Mouse (Mus musculus) megakaryocyte, embryonic 14.5 days (primary cell): ENCODE measurements at regions not wholly inside any gene's neighbourhood (a gene's known extent, or its start where the extent isn't known, plus 50 kb on each side); places are given as distances from the start of the nearest gene placed in this dataset.

Experiments used
- FLI1 ChIP-seq: IDR thresholded peaks from 2 replicates; pipeline ENCODE4 v1.6.1; 2012; ENCODE audit warnings: low read length, inconsistent platforms, mixed read lengths
- GATA1 ChIP-seq: IDR thresholded peaks from 3 replicates; pipeline ENCODE4 v1.6.1; 2012; ENCODE audit warnings: mixed read lengths, low read length, inconsistent platforms, borderline replicate concordance

DNA sequence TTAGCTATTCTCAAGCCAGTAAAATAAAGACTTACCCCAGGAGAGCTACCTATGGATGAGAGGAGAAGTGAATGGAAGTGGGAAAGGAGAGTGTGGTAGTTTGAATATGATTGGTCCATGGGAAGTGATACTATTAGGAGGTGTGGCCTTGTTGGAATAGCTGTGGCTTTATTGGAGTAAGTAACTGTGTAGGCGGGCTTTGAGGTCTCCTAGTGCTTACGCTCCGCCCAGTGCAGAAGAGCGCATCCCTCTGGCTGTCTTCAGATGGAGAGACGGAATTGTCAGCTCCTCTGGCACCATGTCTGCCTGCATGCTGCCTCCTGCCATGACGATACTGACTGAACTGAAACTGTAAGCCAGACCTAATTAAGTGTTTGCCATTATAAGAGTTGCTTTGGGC lies 129.6 kb downstream of the Zfp281 start:
- no peak for TF ChIP-seq GATA1
- TF ChIP-seq FLI1: no peak
